Mouse (Mus musculus) stomach, postnatal 0 days (tissue): ENCODE results near the gene Birc3. TPM values are rescaled to one million over a fixed set of nuclear protein-coding genes. Genes with fewer than 3 reads are reported as not detected.
"Not testable (repeated sequence)": the region's sequence is repeated elsewhere in the genome, so short reads cannot be mapped to it uniquely, and the experiment has no call there.

Source experiments
- ATAC-seq: fragments of 200-750 bp; cut with Nextera tagmentation; 2 replicates; pipeline ENCODE4 v1.8.0; 2017; ENCODE audit not compliant: low FRiP score, low TSS enrichment
- DNase-seq: peaks from one replicate; pipeline ENCODE4 v3.0.0-alpha.2; 2016; ENCODE audit warnings: low spot score
- H3K27ac ChIP-seq: fragments of 300-500 bp; sonication (generic); replicated peaks from 2 replicates; pipeline ENCODE4 v1.5.1; 2014; ENCODE audit warnings: mild to moderate bottlenecking, control low read depth
- H3K27me3 ChIP-seq: fragments of 300-500 bp; sonication (generic); 2 replicates; pipeline ENCODE4 v1.6.1; 2014; ENCODE audit warnings: low read length; ENCODE audit not compliant: control insufficient read depth, insufficient read depth
- H3K36me3 ChIP-seq: fragments of 300-500 bp; sonication (generic); 2 replicates; pipeline ENCODE4 v1.6.1; 2014; ENCODE audit warnings: low read length, mixed read lengths; ENCODE audit not compliant: control insufficient read depth, insufficient read depth
- H3K4me1 ChIP-seq: fragments of 300-500 bp; sonication (generic); replicated peaks from 2 replicates; pipeline ENCODE4 v1.6.1; 2014; ENCODE audit warnings: antibody characterized with exemption; ENCODE audit not compliant: control insufficient read depth, insufficient read depth
- H3K4me2 ChIP-seq: fragments of 300-500 bp; sonication (generic); replicated peaks from 2 replicates; pipeline ENCODE4 v1.6.1; 2014; ENCODE audit warnings: low read depth, mild to moderate bottlenecking, control low read depth, moderate library complexity
- H3K4me3 ChIP-seq: fragments of 300-500 bp; sonication (generic); 2 replicates; pipeline ENCODE4 v1.5.1; 2014; ENCODE audit warnings: low read depth, low read length, control low read depth
- H3K9ac ChIP-seq: fragments of 300-500 bp; sonication (generic); 2 replicates; pipeline ENCODE4 v1.6.1; 2014; ENCODE audit warnings: mild to moderate bottlenecking, low read length, control low read depth, mixed read lengths
- H3K9me3 ChIP-seq: fragments of 300-500 bp; sonication (generic); 2 replicates; pipeline ENCODE4 v1.6.1; 2016; ENCODE audit warnings: low read length; ENCODE audit not compliant: control insufficient read depth
- CTCF ChIP-seq: IDR thresholded peaks from 2 replicates; pipeline ENCODE4 v1.5.1; 2016; ENCODE audit warnings: antibody characterized with exemption, low read depth, mild to moderate bottlenecking, moderate library complexity
- EP300 ChIP-seq: optimal IDR thresholded peaks from 2 replicates; pipeline ENCODE3; 2016; ENCODE audit warnings: antibody characterized with exemption
- WGBS: fragments of 180-500 bp; shearing (Covaris S2); extraction: QIAGEN DNeasy Blood & Tissue Kit; methylation state at CpG from one replicate; pipeline ENCODE4 v1.1.7; 2014; 5-methylcytosine and 5-hydroxymethylcytosine counted together
- polyA plus RNA-seq: library from polyadenylated mRNA; unstranded; fragments of >200 nt; fragmentation: Nextera tagmentation; extraction: Ambion mirVana; gene quantifications from 2 replicates; pipeline ENCODE4 v1.2.1, GENCODE M21; 2015

Birc3 gene
- polyA plus RNA-seq, 1 experiment from 2014 or later: 5.2 TPM

- WGBS: 61% methylated on average over 4 of the region's 4 CpGs
- H3K27me3 ChIP-seq: no peaks in the 10 kb centered on the region
- H3K9me3 ChIP-seq: no peaks in the 10 kb centered on the region
- peak overlapping the region; percentile 93 for H3K27ac ChIP-seq
- no peak overlapping the region; the same call in 1 of the 2 replicates for H3K4me2 ChIP-seq
- ATAC-seq (peak; percentile 13; the same call in 1 of the 2 replicates), DNase-seq (no peak)
- no peaks in the 10 kb centered on the region; the same call in 1 of the 2 replicates for H3K36me3 ChIP-seq
- no peak overlapping the region for H3K9ac ChIP-seq
- no peak overlapping the region for H3K4me3 ChIP-seq
- no peaks in the 10 kb centered on the region for H3K4me1 ChIP-seq
- TF ChIP-seq EP300: no peak
- TF ChIP-seq CTCF: no peak
Observed at GRCm38 (mm10) chr9:7871316-7872043, 1.5 kb downstream of the Birc3 start.

GRCm38 (mm10) chr9:7870556-7871315 lies 2.2 kb downstream of the Birc3 start:
- no peaks in the 10 kb centered on the region for H3K4me1 ChIP-seq
- ATAC-seq: no peak
- 74% methylated on average over 10 of the region's 10 CpGs for WGBS
- DNase-seq: no peak
- no peaks in the 10 kb centered on the region; the same call in 1 of the 2 replicates for H3K36me3 ChIP-seq
- H3K9me3 ChIP-seq: no peaks in the 10 kb centered on the region
- TF ChIP-seq EP300: no peak
- TF ChIP-seq CTCF: no peak
- H3K4me2 ChIP-seq: no peak overlapping the region
- H3K9ac ChIP-seq: no peak overlapping the region
- H3K4me3 ChIP-seq: no peak overlapping the region
- peak overlapping the region; percentile 93 for H3K27ac ChIP-seq
- no peaks in the 10 kb centered on the region for H3K27me3 ChIP-seq

- no peaks in the 10 kb centered on the region for H3K27me3 ChIP-seq
- peak; percentile 18 for DNase-seq
- no peak for TF ChIP-seq CTCF
- H3K4me1 ChIP-seq: no peaks in the 10 kb centered on the region
- H3K27ac ChIP-seq: no peak overlapping the region
- no peak overlapping the region for H3K4me2 ChIP-seq
- H3K4me3 ChIP-seq: no peak overlapping the region
- H3K9ac ChIP-seq: no peak overlapping the region
- 82% methylated on average over 4 of the region's 4 CpGs for WGBS
- peak; percentile 1; the same call in 1 of the 2 replicates for ATAC-seq
- H3K9me3 ChIP-seq: no peaks in the 10 kb centered on the region
- no peaks in the 10 kb centered on the region; the same call in 1 of the 2 replicates for H3K36me3 ChIP-seq
Observed at GRCm38 (mm10) chr9:7868838-7869491, 4.0 kb downstream of the Birc3 start.

- 85% methylated on average over 3 of the region's 3 CpGs for WGBS
Observed at GRCm38 (mm10) chr9:7867981-7868380, 5.0 kb downstream of the Birc3 start.

GRCm38 (mm10) chr9:7866981-7867380 lies 6.0 kb downstream of the Birc3 start:
- H3K27me3 ChIP-seq, H3K4me1 ChIP-seq, DNase-seq, H3K9me3 ChIP-seq, H3K4me2 ChIP-seq, H3K27ac ChIP-seq, H3K36me3 ChIP-seq, H3K4me3 ChIP-seq, H3K9ac ChIP-seq, ATAC-seq: not testable (repeated sequence)
- WGBS: 84% methylated on average over 2 of the region's 2 CpGs

More at GRCm38 (mm10) chr9:7867981-7868380, 5.0 kb downstream of the Birc3 start:
- Histone ChIP-seq H3K9me3 (no peaks in the 10 kb centered on the region), H3K9ac (no peak overlapping the region), H3K27me3 (no peaks in the 10 kb centered on the region), H3K36me3 (no peaks in the 10 kb centered on the region; the same call in 1 of the 2 replicates), H3K4me3 (no peak overlapping the region), H3K4me2 (no peak overlapping the region), H3K4me1 (no peaks in the 10 kb centered on the region), H3K27ac (no peak overlapping the region)
- ATAC-seq (no peak), DNase-seq (peak; percentile 19)
- TF ChIP-seq CTCF (no peak), EP300 (no peak)
